In genomic region chr4:47603847-47604397, GRCm38 (mm10) we compare ENCODE assay signal across 8 mouse cellular contexts.
DNase-seq lines count a peak whose midpoint lies in the region; ATAC-seq and TF ChIP-seq lines count a peak whose summit lies in the region.

No protein-coding gene starts in this region.

- no peaks in the 10 kb centered on the region for H3K27me3 ChIP-seq in forebrain, embryonic 13.5 days
- no peaks in the 10 kb centered on the region for H3K27me3 ChIP-seq in neural tube, embryonic 13.5 days

- H3K36me3 ChIP-seq in forebrain, embryonic 13.5 days (ENCODE audit: poor library complexity, severe bottlenecking) = no peaks in the 10 kb centered on the region
- H3K36me3 ChIP-seq in neural tube, embryonic 13.5 days = no peaks in the 10 kb centered on the region

- ATAC-seq in forebrain, embryonic 13.5 days = peak; percentile 75
- ATAC-seq in neural tube, embryonic 13.5 days (ENCODE audit: low read depth) = 0 out of 2 replicates have a peak, but pooled peaks have one; percentile 43

- peak; percentile 48 for DNase-seq in layer of hippocampus, adult 11-12 months (ENCODE audit: low spot score)
- no peak for DNase-seq in layer of hippocampus, postnatal 25 days (ENCODE audit: extremely low spot score in 1 of 2, low spot score in 1 of 2)
- peak; percentile 88 for DNase-seq in brain, adult 2 months (ENCODE audit: low read depth, low spot score)
- DNase-seq in heart, postnatal 25 days (ENCODE audit: low spot score) = peak; percentile 45
- peak; percentile 32 to 48 for DNase-seq in left cerebral cortex, adult 2 months (ENCODE audit: extremely low spot score in 1 of 2, low spot score in 2 of 2)
- no peak for DNase-seq in retina, embryonic 14.5 days (ENCODE audit: low spot score)

- no peaks in the 10 kb centered on the region for H3K9me3 ChIP-seq in forebrain, embryonic 13.5 days (replicated peaks)
- no peaks in the 10 kb centered on the region for H3K9me3 ChIP-seq in neural tube, embryonic 13.5 days

- intact Hi-C loops in heart, postnatal 25 days (cut with DNase I) = loop anchor here (2.0 kb wide), 1 partner anchor 67 kb away; no protein-coding TSS in a partner anchor
- intact Hi-C loops in left cerebral cortex, adult 2 months (cut with DNase I) = loop anchor here (2.0 to 10.0 kb wide), 3 partner anchors 89 to 441 kb away; partner anchors contain the start of gene Nr4a3

- TF ChIP-seq CTCF in left cerebral cortex, adult 2 months (IDR thresholded peaks at IDR 0.05) = no peak

- H3K9ac ChIP-seq in forebrain, embryonic 13.5 days = no peak overlapping the region
- peak overlapping the region; percentile 50; the same call in 1 of the 2 replicates for H3K9ac ChIP-seq in neural tube, embryonic 13.5 days

- peak overlapping the region; percentile 39 for H3K4me2 ChIP-seq in forebrain, embryonic 13.5 days
- peak overlapping the region; percentile 39 for H3K4me2 ChIP-seq in neural tube, embryonic 13.5 days

- no peak overlapping the region for H3K4me3 ChIP-seq in forebrain, embryonic 13.5 days
- peak overlapping the region; percentile 42 for H3K4me3 ChIP-seq in left cerebral cortex, adult 2 months
- peak overlapping the region; percentile 10; the same call in 1 of the 2 replicates for H3K4me3 ChIP-seq in neural tube, embryonic 13.5 days

- no peak overlapping the region for H3K27ac ChIP-seq in forebrain, embryonic 13.5 days
- H3K27ac ChIP-seq in left cerebral cortex, adult 2 months = peak overlapping the region; percentile 47
- H3K27ac ChIP-seq in neural tube, embryonic 13.5 days (replicated peaks) = no peak overlapping the region

- H3K4me1 ChIP-seq in forebrain, embryonic 13.5 days = peaks cover 12% of the 10 kb centered on the region
- peaks cover 14% of the 10 kb centered on the region for H3K4me1 ChIP-seq in neural tube, embryonic 13.5 days (replicated peaks)

- WGBS in forebrain, embryonic 13.5 days = 43% methylated on average over 14 of the region's 14 CpGs
- 51% methylated on average over 14 of the region's 14 CpGs for WGBS in neural tube, embryonic 13.5 days

Comparison
In these comparisons a context has a peak if more than half of its experiments do, and no peak if none do; other contexts are left out.
1. DNase-seq: peak in layer of hippocampus, adult 11-12 months (single experiment), brain, adult 2 months (single experiment), heart, postnatal 25 days (single experiment) and left cerebral cortex, adult 2 months (2 of 2); none in layer of hippocampus, postnatal 25 days (0 of 2) and retina, embryonic 14.5 days (single experiment).